Mouse (Mus musculus): ENCODE measurements at regions not wholly inside any gene's neighbourhood (a gene's known extent, or its start where the extent isn't known, plus 50 kb on each side); places are given as distances from the start of the nearest gene placed in this dataset.

DNA sequence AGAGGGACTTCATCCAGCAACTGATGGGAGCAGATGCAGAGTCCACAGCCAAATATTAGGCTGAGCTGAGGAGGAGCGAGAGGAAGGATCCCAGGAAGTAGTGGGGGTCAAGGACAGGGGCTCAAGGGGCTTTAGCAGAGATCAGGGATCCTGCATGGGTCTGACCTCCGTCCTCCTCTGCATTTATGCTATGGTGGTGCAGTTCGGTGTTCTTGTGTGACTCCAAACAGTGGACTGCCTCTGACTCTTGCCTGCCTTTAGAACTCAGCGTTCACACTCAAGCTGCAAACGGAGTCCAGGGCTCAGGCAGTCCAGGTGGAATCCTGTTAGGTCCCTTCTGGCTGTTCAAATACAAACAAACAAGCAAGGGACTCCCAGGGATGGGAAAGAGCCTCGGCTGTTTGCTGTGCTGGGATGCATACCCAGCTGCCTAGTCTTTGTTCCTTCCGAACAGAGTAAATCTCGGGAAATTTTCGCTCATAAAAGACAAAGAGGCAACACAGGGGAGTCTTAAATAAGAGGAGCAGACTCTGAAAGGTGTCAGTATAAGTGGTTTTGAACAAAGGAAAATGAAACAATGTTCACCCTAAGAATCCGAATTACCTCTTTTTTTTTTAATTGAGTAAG is 1042.9 kb downstream of the Robo2 start:
- TF ChIP-seq POLR2A (IDR thresholded peaks at IDR 0.05; ENCODE audit: low read depth, low read length): no peak
- no peak for TF ChIP-seq CTCF (IDR thresholded peaks at IDR 0.05; ENCODE audit: borderline replicate concordance, insufficient read depth, low read length)

All from embryonic fibroblast, embryonic 13.5 days (primary cell).